Mouse (Mus musculus) brain, embryonic 14.5 days (tissue): ENCODE results near the gene Gimap7. TPM values are rescaled to one million over a fixed set of nuclear protein-coding genes. Genes with fewer than 3 reads are reported as not detected.
"Not testable (repeated sequence)": the region's sequence is repeated elsewhere in the genome, so short reads cannot be mapped to it uniquely, and the experiment has no call there.

ENCODE experiments used
- DNase-seq: peaks from one replicate; pipeline ENCODE4 v3.0.0-alpha.2; 2011; ENCODE audit warnings: low read depth
- CTCF ChIP-seq: fragments of 200-500 bp; IDR thresholded peaks from 2 replicates; pipeline ENCODE4 v1.5.1; 2012; ENCODE audit warnings: inconsistent platforms, mild to moderate bottlenecking, moderate library complexity, borderline replicate concordance; ENCODE audit not compliant: insufficient read depth, insufficient read length; ENCODE audit errors: extremely low read depth
- POLR2A ChIP-seq: fragments of 200-500 bp; IDR thresholded peaks from 2 replicates; pipeline ENCODE4 v1.6.1; 2012; ENCODE audit warnings: mild to moderate bottlenecking, inconsistent platforms, borderline replicate concordance; ENCODE audit not compliant: poor library complexity, insufficient read depth, insufficient read length, severe bottlenecking; ENCODE audit errors: extremely low read depth
- polyA plus RNA-seq: library from polyadenylated mRNA; depleted of rRNA; stranded (reverse); fragments of >200 nt; gene quantifications from 2 replicates; pipeline ENCODE4 v1.2.3, GENCODE M21; 2012

Gimap7 gene
- polyA plus RNA-seq, 1 experiment = not detected

GRCm38 (mm10) chr6:48681472-48682090 is 36.8 kb upstream of the Gimap7 start:
- no peak for TF ChIP-seq POLR2A
- no peak for TF ChIP-seq CTCF
- DNase-seq = no peak

- TF ChIP-seq CTCF = no peak
- no peak for TF ChIP-seq POLR2A
- DNase-seq = no peak
Measured at GRCm38 (mm10) chr6:48682271-48682670, 36.1 kb upstream of the Gimap7 start.

- DNase-seq = not testable (repeated sequence)
Measured at GRCm38 (mm10) chr6:48683263-48683821, 35.1 kb upstream of the Gimap7 start.

GRCm38 (mm10) chr6:48684319-48684718 is 34.1 kb upstream of the Gimap7 start, which contains the start of gene Gimap4:
Gene Gimap4 (plus strand): TSS chr6:48684549.
- DNase-seq = no peak
- TF ChIP-seq CTCF (no peak), POLR2A (no peak)

GRCm38 (mm10) chr6:48684806-48685205 is 33.6 kb upstream of the Gimap7 start:
- DNase-seq = no peak
- TF ChIP-seq POLR2A (no peak), CTCF (no peak)

- DNase-seq = no peak
Measured at GRCm38 (mm10) chr6:48685251-48685650, 33.2 kb upstream of the Gimap7 start.

GRCm38 (mm10) chr6:48685694-48686665 is 32.4 kb upstream of the Gimap7 start:
- DNase-seq = no peak
- TF ChIP-seq CTCF = no peak

More at GRCm38 (mm10) chr6:48685251-48685650, 33.2 kb upstream of the Gimap7 start:
- TF ChIP-seq POLR2A = no peak
- TF ChIP-seq CTCF = no peak

- no peak for TF ChIP-seq POLR2A
- TF ChIP-seq CTCF = no peak
- DNase-seq = no peak
Measured at GRCm38 (mm10) chr6:48687077-48687476, 31.3 kb upstream of the Gimap7 start.

GRCm38 (mm10) chr6:48689320-48689719 is 29.1 kb upstream of the Gimap7 start:
- no peak for TF ChIP-seq CTCF
- TF ChIP-seq POLR2A = no peak
- DNase-seq = no peak

GRCm38 (mm10) chr6:48692962-48693361 is 25.5 kb upstream of the Gimap7 start:
- no peak for TF ChIP-seq POLR2A
- TF ChIP-seq CTCF = no peak
- no peak for DNase-seq

- no peak for TF ChIP-seq POLR2A
- TF ChIP-seq CTCF = no peak
- no peak for DNase-seq
Measured at GRCm38 (mm10) chr6:48696830-48697554, 21.4 kb upstream of the Gimap7 start.
